Mouse (Mus musculus): ENCODE results near the gene Cptp. TPM values are rescaled to one million over a fixed set of nuclear protein-coding genes. Genes with fewer than 3 reads are reported as not detected.

Cptp gene
- polyA plus RNA-seq (2015; fragmentation: Nextera tagmentation; extraction: Ambion mirVana): 22.1 and 24.5 TPM in 2 replicates

- Histone ChIP-seq H3K4me2 (replicated peaks) (peak within 1 kb of the TSS; percentile 97), H3K4me3 (replicated peaks) (peak within 1 kb of the TSS; percentile 69), H3K36me3 (peaks cover 49% of the 10 kb centered on the region), H3K27me3 (no peaks in the 10 kb centered on the region), H3K4me1 (replicated peaks) (peaks cover 33% of the 10 kb centered on the region), H3K27ac (peak within 1 kb of the TSS; percentile 63), H3K9ac (replicated peaks) (peak within 1 kb of the TSS; percentile 84), H3K9me3 (no peaks in the 10 kb centered on the region)
- under 1% methylated on average over 63 of the region's 63 CpGs for WGBS
- peak; percentile 97 for ATAC-seq
Measured at GRCm38 (mm10) chr4:155869317-155870033, at the start of gene Cptp, which contains the start of gene Ints11. Gene Cptp (minus strand): TSS chr4:155869440. Gene Ints11 (plus strand): TSS chr4:155869546.

- WGBS: 93% methylated on average over 4 of the region's 4 CpGs
- no peaks in the 10 kb centered on the region for H3K9me3 ChIP-seq
- no peaks in the 10 kb centered on the region for H3K4me1 ChIP-seq (replicated peaks)
- H3K27me3 ChIP-seq: no peaks in the 10 kb centered on the region
- H3K9ac ChIP-seq (replicated peaks): no peak overlapping the region
- ATAC-seq: no peak
- no peak overlapping the region for H3K4me2 ChIP-seq (replicated peaks)
- H3K36me3 ChIP-seq: peaks cover 37% of the 10 kb centered on the region
- no peak overlapping the region for H3K27ac ChIP-seq
- H3K4me3 ChIP-seq (replicated peaks): no peak overlapping the region
Measured at GRCm38 (mm10) chr4:155908751-155909150, 39.5 kb upstream of the Cptp start.

- H3K27me3 ChIP-seq: no peaks in the 10 kb centered on the region
- H3K9me3 ChIP-seq: no peaks in the 10 kb centered on the region
- peaks cover 42% of the 10 kb centered on the region for H3K36me3 ChIP-seq
- H3K4me3 ChIP-seq (replicated peaks): no peak overlapping the region
- ATAC-seq: no peak
- WGBS: 83% methylated on average over 7 of the region's 7 CpGs
- no peak overlapping the region for H3K27ac ChIP-seq
- H3K9ac ChIP-seq (replicated peaks): no peak overlapping the region
- H3K4me2 ChIP-seq (replicated peaks): no peak overlapping the region
- no peaks in the 10 kb centered on the region for H3K4me1 ChIP-seq (replicated peaks)
Measured at GRCm38 (mm10) chr4:155908281-155908680, 39.0 kb upstream of the Cptp start.

DNA sequence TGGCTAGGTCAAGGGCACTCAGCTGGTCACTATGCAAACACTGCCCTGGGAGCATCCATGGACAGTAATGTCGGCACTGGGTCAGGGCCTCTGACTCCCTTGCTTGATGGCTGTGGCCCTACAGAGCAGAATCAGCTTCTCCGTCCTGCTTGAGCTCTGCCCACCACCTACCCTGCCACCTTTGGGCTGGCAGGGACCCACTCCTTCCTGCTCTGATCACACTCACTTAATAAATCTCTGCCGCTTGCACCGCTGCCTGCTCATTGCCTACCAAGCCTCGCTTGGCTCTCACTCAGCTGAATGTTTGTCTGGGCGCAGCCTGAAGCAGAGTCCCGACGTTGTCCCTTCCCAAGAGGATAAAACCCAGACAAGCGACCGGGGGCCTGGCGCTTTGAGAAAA, 37.8 kb upstream of the Cptp start:
- H3K9ac ChIP-seq (replicated peaks): no peak overlapping the region
- WGBS: 90% methylated on average over 11 of the region's 11 CpGs
- peaks cover 55% of the 10 kb centered on the region for H3K36me3 ChIP-seq
- H3K4me1 ChIP-seq (replicated peaks): no peaks in the 10 kb centered on the region
- no peak overlapping the region for H3K4me2 ChIP-seq (replicated peaks)
- H3K9me3 ChIP-seq: no peaks in the 10 kb centered on the region
- no peak overlapping the region for H3K4me3 ChIP-seq (replicated peaks)
- no peak overlapping the region for H3K27ac ChIP-seq
- ATAC-seq: no peak
- no peaks in the 10 kb centered on the region for H3K27me3 ChIP-seq

- Histone ChIP-seq H3K9ac (replicated peaks) (no peak overlapping the region), H3K27ac (no peak overlapping the region), H3K36me3 (peaks cover 64% of the 10 kb centered on the region), H3K4me2 (replicated peaks) (no peak overlapping the region), H3K27me3 (no peaks in the 10 kb centered on the region), H3K4me1 (replicated peaks) (no peaks in the 10 kb centered on the region), H3K9me3 (no peaks in the 10 kb centered on the region), H3K4me3 (replicated peaks) (no peak overlapping the region)
- WGBS: 90% methylated on average over 9 of the region's 9 CpGs
- ATAC-seq: no peak
Measured at GRCm38 (mm10) chr4:155906125-155906524, 36.9 kb upstream of the Cptp start.

- Histone ChIP-seq H3K36me3 (peaks cover 68% of the 10 kb centered on the region), H3K4me1 (replicated peaks) (no peaks in the 10 kb centered on the region), H3K4me2 (replicated peaks) (no peak overlapping the region), H3K4me3 (replicated peaks) (no peak overlapping the region), H3K9ac (replicated peaks) (no peak overlapping the region), H3K27me3 (no peaks in the 10 kb centered on the region), H3K27ac (no peak overlapping the region), H3K9me3 (no peaks in the 10 kb centered on the region)
- 84% methylated on average over 13 of the region's 13 CpGs for WGBS
- no peak for ATAC-seq
Measured at GRCm38 (mm10) chr4:155905634-155906033, 36.4 kb upstream of the Cptp start.

- ATAC-seq: no peak
- Histone ChIP-seq H3K27me3 (no peaks in the 10 kb centered on the region), H3K4me2 (replicated peaks) (no peak overlapping the region), H3K36me3 (peaks cover 80% of the 10 kb centered on the region), H3K4me1 (replicated peaks) (no peaks in the 10 kb centered on the region), H3K9me3 (no peaks in the 10 kb centered on the region), H3K27ac (no peak overlapping the region), H3K4me3 (replicated peaks) (no peak overlapping the region), H3K9ac (replicated peaks) (no peak overlapping the region; the same call in 1 of the 2 replicates)
- WGBS: 93% methylated on average over 13 of the region's 13 CpGs
Measured at GRCm38 (mm10) chr4:155904318-155905102, 35.3 kb upstream of the Cptp start.

GRCm38 (mm10) chr4:155903246-155903645, 34.0 kb upstream of the Cptp start:
- H3K4me1 ChIP-seq (replicated peaks): no peaks in the 10 kb centered on the region
- no peaks in the 10 kb centered on the region for H3K9me3 ChIP-seq
- WGBS: 91% methylated on average over 13 of the region's 13 CpGs
- H3K36me3 ChIP-seq: peaks cover 92% of the 10 kb centered on the region
- H3K4me2 ChIP-seq (replicated peaks): no peak overlapping the region
- no peak overlapping the region for H3K27ac ChIP-seq
- ATAC-seq: no peak
- H3K9ac ChIP-seq (replicated peaks): no peak overlapping the region
- H3K27me3 ChIP-seq: no peaks in the 10 kb centered on the region
- no peak overlapping the region for H3K4me3 ChIP-seq (replicated peaks)

- peaks cover 94% of the 10 kb centered on the region for H3K36me3 ChIP-seq
- H3K4me3 ChIP-seq (replicated peaks): no peak overlapping the region
- 86% methylated on average over 3 of the region's 3 CpGs for WGBS
- H3K9me3 ChIP-seq: no peaks in the 10 kb centered on the region
- no peak overlapping the region for H3K4me2 ChIP-seq (replicated peaks)
- no peaks in the 10 kb centered on the region for H3K27me3 ChIP-seq
- H3K9ac ChIP-seq (replicated peaks): no peak overlapping the region
- ATAC-seq: no peak
- H3K4me1 ChIP-seq (replicated peaks): no peaks in the 10 kb centered on the region
- no peak overlapping the region for H3K27ac ChIP-seq
Measured at GRCm38 (mm10) chr4:155901205-155901604, 32.0 kb upstream of the Cptp start.

DNA sequence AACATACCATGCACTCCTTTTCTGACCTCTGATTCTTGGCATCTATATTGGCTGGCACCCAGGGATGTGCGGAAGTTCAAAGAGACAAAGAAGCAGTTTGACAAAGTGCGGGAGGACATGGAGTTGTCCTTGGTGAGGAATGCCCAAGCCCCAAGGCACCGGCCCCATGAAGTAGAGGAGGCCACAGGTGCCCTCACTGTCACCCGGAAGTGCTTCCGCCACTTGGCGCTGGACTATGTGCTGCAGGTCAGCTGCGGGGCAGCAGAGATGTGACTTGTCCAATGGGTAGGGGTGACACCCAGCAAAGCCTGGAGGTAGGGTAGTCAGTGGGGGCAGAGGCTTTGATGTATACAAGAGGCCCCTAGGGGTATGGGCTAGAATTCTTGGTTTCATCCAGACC, 30.1 kb upstream of the Cptp start:
- Histone ChIP-seq H3K27me3 (no peaks in the 10 kb centered on the region), H3K4me1 (replicated peaks) (peaks cover 17% of the 10 kb centered on the region), H3K36me3 (peaks cover 79% of the 10 kb centered on the region), H3K4me3 (replicated peaks) (no peak overlapping the region), H3K27ac (no peak overlapping the region), H3K9me3 (no peaks in the 10 kb centered on the region), H3K9ac (replicated peaks) (no peak overlapping the region), H3K4me2 (replicated peaks) (no peak overlapping the region)
- 98% methylated on average over 7 of the region's 7 CpGs for WGBS
- ATAC-seq: no peak

- H3K27me3 ChIP-seq: no peaks in the 10 kb centered on the region
- no peak for ATAC-seq
- no peak overlapping the region for H3K9ac ChIP-seq (replicated peaks)
- no peak overlapping the region for H3K4me2 ChIP-seq (replicated peaks)
- WGBS: 96% methylated on average over 2 of the region's 2 CpGs
- no peak overlapping the region for H3K4me3 ChIP-seq (replicated peaks)
- peaks cover 28% of the 10 kb centered on the region for H3K4me1 ChIP-seq (replicated peaks)
- peaks cover 68% of the 10 kb centered on the region for H3K36me3 ChIP-seq
- no peaks in the 10 kb centered on the region for H3K9me3 ChIP-seq
- no peak overlapping the region for H3K27ac ChIP-seq
Measured at GRCm38 (mm10) chr4:155898318-155898717, 29.1 kb upstream of the Cptp start.

DNA sequence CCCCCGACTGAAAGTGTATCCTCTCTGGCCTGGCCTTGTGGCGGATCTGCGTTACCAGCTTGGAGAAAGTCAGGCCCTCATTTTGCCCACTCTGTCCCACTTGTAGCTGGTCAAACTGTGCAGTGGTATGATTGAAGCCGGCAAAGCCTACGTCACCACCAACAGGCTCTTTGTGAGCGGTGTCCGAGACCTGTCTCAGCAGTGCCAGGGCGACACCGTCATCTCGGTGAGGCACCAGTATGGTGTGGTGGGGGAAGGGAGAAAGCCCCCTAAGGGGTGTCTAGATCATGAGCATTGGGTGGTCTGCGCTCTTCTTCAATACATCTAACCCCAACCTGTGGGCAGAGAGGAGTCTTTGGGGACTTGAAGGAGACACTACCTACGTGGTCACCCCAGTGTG, 27.2 kb upstream of the Cptp start:
- WGBS: 98% methylated on average over 12 of the region's 12 CpGs
- Histone ChIP-seq H3K4me3 (replicated peaks) (no peak overlapping the region), H3K4me1 (replicated peaks) (peaks cover 35% of the 10 kb centered on the region), H3K36me3 (peaks cover 50% of the 10 kb centered on the region), H3K27me3 (no peaks in the 10 kb centered on the region), H3K9ac (replicated peaks) (no peak overlapping the region), H3K9me3 (no peaks in the 10 kb centered on the region), H3K27ac (no peak overlapping the region), H3K4me2 (replicated peaks) (no peak overlapping the region)
- ATAC-seq: no peak

Data from midbrain, embryonic 13.5 days (tissue).